Mouse (Mus musculus) ES-Bruce4 (cell line): ENCODE measurements around the gene Fam84a.

Experiments
- CTCF ChIP-seq: IDR thresholded peaks from one replicate; pipeline ENCODE4 v1.8.1; 2011; ENCODE audit warnings: low read depth, low read length
- POLR2A ChIP-seq: IDR thresholded peaks from one replicate; pipeline ENCODE4 v1.8.1; 2011; ENCODE audit warnings: low read length; ENCODE audit not compliant: insufficient read depth

- no peak for TF ChIP-seq POLR2A
- no peak for TF ChIP-seq CTCF
Measured at GRCm38 (mm10) chr12:14114730-14115129, 37.1 kb downstream of the Fam84a start.
